Mouse (Mus musculus) kidney, postnatal 36 days (tissue): ENCODE data around the gene Ms4a5.
"Not testable (repeated sequence)": the region's sequence is repeated elsewhere in the genome, so short reads cannot be mapped to it uniquely, and the experiment has no call there.

ENCODE experiments used
- DNase-seq, 2 experiments: peaks; one replicate each; pipeline ENCODE4 v3.0.0; 2021 to 2022; ENCODE audit warnings: mixed read lengths in 2 of 2

Gene Ms4a5

GRCm38 (mm10) chr19:11283773-11284172 is at the start of gene Ms4a5:
Gene Ms4a5, minus strand, starts transcription at chr19:11283873.
- no peak for DNase-seq

GRCm38 (mm10) chr19:11321123-11321522 is 37.5 kb upstream of the Ms4a5 start:
- DNase-seq, result no peak

GRCm38 (mm10) chr19:11316786-11317185 is 33.1 kb upstream of the Ms4a5 start:
- DNase-seq, result no peak

GRCm38 (mm10) chr19:11314354-11314753 is 30.7 kb upstream of the Ms4a5 start, which contains the start of gene Ms4a14:
Gene Ms4a14, minus strand, starts transcription at chr19:11314454.
- DNase-seq, result no peak

- no peak for DNase-seq
These were observed 25.2 kb upstream of the Ms4a5 start for GRCm38 (mm10) chr19:11308888-11309287.

- DNase-seq, result not testable (repeated sequence)
These were observed 15.9 kb upstream of the Ms4a5 start for GRCm38 (mm10) chr19:11299529-11299928.

- no peak for DNase-seq
These were observed 15.3 kb upstream of the Ms4a5 start for GRCm38 (mm10) chr19:11298939-11299338.

GRCm38 (mm10) chr19:11293616-11294015 is 9.9 kb upstream of the Ms4a5 start:
- DNase-seq, result not testable (repeated sequence)

- DNase-seq, result peak in 1 of 2 experiments; percentile 1
These were observed 9.3 kb upstream of the Ms4a5 start for GRCm38 (mm10) chr19:11292990-11293389.

- no peak for DNase-seq
These were observed 3.5 kb downstream of the Ms4a5 start for GRCm38 (mm10) chr19:11280223-11280622.

- no peak for DNase-seq
These were observed 7.2 kb downstream of the Ms4a5 start for GRCm38 (mm10) chr19:11276431-11276830.

- no peak for DNase-seq
These were observed 16.7 kb downstream of the Ms4a5 start for GRCm38 (mm10) chr19:11266956-11267355.

GRCm38 (mm10) chr19:11266052-11266845 is 17.4 kb downstream of the Ms4a5 start, which contains the start of gene Ms4a1:
Gene Ms4a1, minus strand, starts transcription at chr19:11266241.
- no peak for DNase-seq

- no peak for DNase-seq
These were observed 19.0 kb downstream of the Ms4a5 start for GRCm38 (mm10) chr19:11264602-11265185.

- no peak for DNase-seq
These were observed 20.1 kb downstream of the Ms4a5 start for GRCm38 (mm10) chr19:11263549-11263948.

GRCm38 (mm10) chr19:11262932-11263331 is 20.7 kb downstream of the Ms4a5 start:
- DNase-seq, result not testable (repeated sequence)

GRCm38 (mm10) chr19:11261522-11261921 is 22.2 kb downstream of the Ms4a5 start:
- DNase-seq, result no peak

- DNase-seq, result no peak
These were observed 39.4 kb downstream of the Ms4a5 start for GRCm38 (mm10) chr19:11244230-11244629.

GRCm38 (mm10) chr19:11242560-11242959 is 41.1 kb downstream of the Ms4a5 start:
- DNase-seq, result no peak

GRCm38 (mm10) chr19:11235820-11236219 is 47.9 kb downstream of the Ms4a5 start:
- no peak for DNase-seq

GRCm38 (mm10) chr19:11234921-11235735 is 48.5 kb downstream of the Ms4a5 start:
- DNase-seq, result no peak

- DNase-seq, result no peak
These were observed 49.4 kb downstream of the Ms4a5 start for GRCm38 (mm10) chr19:11234244-11234643.

- no peak for DNase-seq
These were observed 51.3 kb downstream of the Ms4a5 start, which contains the start of gene Ms4a12 for GRCm38 (mm10) chr19:11232348-11232747. Gene Ms4a12, minus strand, starts transcription at chr19:11232448.
